Mouse (Mus musculus): Measurements from ENCODE around the gene Cldn10. TPM values are rescaled to one million over a fixed set of nuclear protein-coding genes. Genes with fewer than 3 reads are reported as not detected.
A peak's percentile ranks its signal among the peaks of the same experiment; 100 is the strongest.
"Not testable (repeated sequence)": the region's sequence is repeated elsewhere in the genome, so short reads cannot be mapped to it uniquely, and the experiment has no call there.

The Cldn10 gene
- polyA plus RNA-seq, 1 experiment: 0.31 TPM

DNA sequence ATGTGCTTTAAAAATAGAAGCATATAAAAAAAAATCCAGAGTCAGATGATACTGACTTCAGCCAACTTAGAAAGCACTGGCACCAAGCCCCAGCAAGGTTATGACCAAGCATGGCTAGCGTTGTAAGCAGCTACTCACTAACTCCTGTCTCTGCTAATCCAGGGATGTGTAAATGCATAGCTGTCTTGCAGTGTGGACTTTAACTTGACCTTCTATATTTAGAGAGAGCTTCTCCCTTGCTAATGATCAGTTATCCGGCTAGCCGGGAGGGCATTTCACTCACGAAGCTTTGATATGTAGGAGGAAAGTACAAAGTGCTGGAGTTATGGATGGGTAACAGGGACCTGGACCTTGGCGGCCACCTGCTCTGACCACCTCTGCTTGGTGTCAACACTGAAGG, 19.9 kb downstream of the Cldn10 start:
- TF ChIP-seq CTCF (IDR thresholded peaks at IDR 0.05; ENCODE audit: borderline replicate concordance, extremely low read depth, insufficient read depth, insufficient read length): no peak
- TF ChIP-seq POLR2A (IDR thresholded peaks at IDR 0.05; ENCODE audit: borderline replicate concordance, extremely low read depth, insufficient read depth, insufficient read length, poor library complexity, severe bottlenecking): no peak
- no peak for DNase-seq (ENCODE audit: low read depth)

DNA sequence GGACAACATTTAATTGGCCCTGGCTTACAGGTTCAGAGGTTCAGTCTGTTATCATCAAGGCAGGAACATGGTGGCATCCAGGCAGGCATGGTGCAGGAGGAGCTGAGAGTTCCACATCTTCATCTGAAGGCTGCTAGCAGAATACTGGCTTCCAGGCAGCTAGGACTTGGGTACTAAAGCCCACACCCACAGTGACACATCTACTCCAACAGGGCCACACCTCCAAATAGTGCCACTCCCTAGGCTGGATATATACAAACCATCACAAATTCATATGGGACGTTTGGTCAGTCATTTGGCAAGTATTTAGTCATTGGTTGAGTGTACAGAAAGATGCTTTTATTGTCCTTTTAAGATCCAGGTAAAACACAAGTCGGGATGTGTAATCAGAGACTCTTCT, 20.5 kb downstream of the Cldn10 start:
- DNase-seq (ENCODE audit: low read depth): not testable (repeated sequence)

GRCm38 (mm10) chr14:118809686-118810085, 22.0 kb downstream of the Cldn10 start:
- TF ChIP-seq CTCF (IDR thresholded peaks at IDR 0.05; ENCODE audit: borderline replicate concordance, extremely low read depth, insufficient read depth, insufficient read length): no peak
- no peak for TF ChIP-seq POLR2A (IDR thresholded peaks at IDR 0.05; ENCODE audit: borderline replicate concordance, extremely low read depth, insufficient read depth, insufficient read length, poor library complexity, severe bottlenecking)
- DNase-seq (ENCODE audit: low read depth): no peak

- not testable (repeated sequence) for DNase-seq (ENCODE audit: low read depth)
Observed at GRCm38 (mm10) chr14:118811256-118811655, 23.5 kb downstream of the Cldn10 start.

DNA sequence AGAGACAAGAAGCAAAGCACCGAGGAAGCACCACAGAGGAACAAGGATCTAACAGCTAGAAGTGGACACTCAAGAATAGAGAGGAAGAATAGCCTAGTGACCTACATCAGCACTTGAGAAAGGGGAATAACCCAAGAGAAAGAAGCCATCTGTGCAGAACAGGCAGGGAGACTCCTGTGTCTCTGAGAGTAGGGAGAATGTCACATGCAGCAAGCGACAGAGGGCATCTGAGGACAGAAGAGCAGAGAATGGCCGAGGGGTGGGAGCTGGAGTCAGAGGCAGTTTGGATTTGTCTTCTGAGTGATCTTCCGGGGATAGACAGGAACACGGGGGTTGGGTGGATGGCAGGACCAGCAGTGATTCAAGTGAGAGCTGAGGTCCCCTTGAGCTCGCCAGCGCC, 25.4 kb downstream of the Cldn10 start:
- DNase-seq (ENCODE audit: low read depth): no peak

DNA sequence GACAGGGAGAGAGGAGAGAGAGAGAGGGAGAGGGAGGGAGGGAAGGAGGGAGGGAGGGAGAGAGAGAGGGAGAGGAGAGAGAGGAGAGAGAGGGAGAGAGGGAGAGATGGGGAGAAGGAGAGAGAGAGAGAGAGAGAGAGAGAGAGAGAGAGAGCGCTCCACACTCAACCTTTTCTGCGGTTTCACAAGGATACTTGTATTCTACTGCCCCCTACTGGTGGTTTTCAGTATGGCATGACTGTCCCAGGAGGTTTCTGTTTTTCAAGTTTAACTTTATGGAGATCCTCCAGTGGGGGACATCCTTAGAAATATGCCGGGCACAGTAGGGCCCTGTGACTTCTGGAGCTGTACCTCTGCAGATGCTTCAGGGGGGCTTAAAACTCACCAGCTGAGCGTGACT, 28.8 kb downstream of the Cldn10 start:
- TF ChIP-seq CTCF (IDR thresholded peaks at IDR 0.05; ENCODE audit: borderline replicate concordance, extremely low read depth, insufficient read depth, insufficient read length) (peak; percentile 67; the same call in 1 of the 2 replicates), POLR2A (IDR thresholded peaks at IDR 0.05; ENCODE audit: borderline replicate concordance, extremely low read depth, insufficient read depth, insufficient read length, poor library complexity, severe bottlenecking) (no peak)
- peak; percentile 69 for DNase-seq (ENCODE audit: low read depth)

More for the DNA sequence above, 25.4 kb downstream of the Cldn10 start:
- TF ChIP-seq POLR2A (IDR thresholded peaks at IDR 0.05; ENCODE audit: borderline replicate concordance, extremely low read depth, insufficient read depth, insufficient read length, poor library complexity, severe bottlenecking) (no peak), CTCF (IDR thresholded peaks at IDR 0.05; ENCODE audit: borderline replicate concordance, extremely low read depth, insufficient read depth, insufficient read length) (no peak)

DNA sequence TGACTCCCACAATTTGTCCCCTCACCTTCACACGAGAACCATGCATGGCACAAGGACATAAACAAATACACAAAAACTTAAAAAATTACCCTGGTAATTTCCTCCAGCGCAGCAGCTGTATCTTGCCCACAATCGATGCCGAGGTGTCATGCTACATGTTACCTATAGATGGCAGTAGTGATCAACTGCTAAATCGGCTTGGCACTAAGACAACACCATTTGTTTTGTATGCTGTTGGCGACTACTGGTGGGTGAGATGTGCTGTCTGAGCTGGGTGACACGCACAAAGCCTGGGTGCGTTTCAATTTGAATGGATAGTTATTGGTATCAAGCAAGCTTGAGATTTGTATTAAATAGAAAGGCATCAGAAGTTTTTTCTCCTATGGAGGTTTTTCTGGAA, 32.4 kb downstream of the Cldn10 start:
- TF ChIP-seq POLR2A (IDR thresholded peaks at IDR 0.05; ENCODE audit: borderline replicate concordance, extremely low read depth, insufficient read depth, insufficient read length, poor library complexity, severe bottlenecking): no peak
- peak; percentile 85 for TF ChIP-seq CTCF (IDR thresholded peaks at IDR 0.05; ENCODE audit: borderline replicate concordance, extremely low read depth, insufficient read depth, insufficient read length)

GRCm38 (mm10) chr14:118822816-118823215, 35.1 kb downstream of the Cldn10 start:
- DNase-seq (ENCODE audit: low read depth): peak; percentile 36
- TF ChIP-seq POLR2A (IDR thresholded peaks at IDR 0.05; ENCODE audit: borderline replicate concordance, extremely low read depth, insufficient read depth, insufficient read length, poor library complexity, severe bottlenecking) (no peak), CTCF (IDR thresholded peaks at IDR 0.05; ENCODE audit: borderline replicate concordance, extremely low read depth, insufficient read depth, insufficient read length) (no peak)

More for the DNA sequence above, 32.4 kb downstream of the Cldn10 start:
- peak; percentile 89 for DNase-seq (ENCODE audit: low read depth)

- no peak for DNase-seq (ENCODE audit: low read depth)
- TF ChIP-seq POLR2A (IDR thresholded peaks at IDR 0.05; ENCODE audit: borderline replicate concordance, extremely low read depth, insufficient read depth, insufficient read length, poor library complexity, severe bottlenecking): no peak
- TF ChIP-seq CTCF (IDR thresholded peaks at IDR 0.05; ENCODE audit: borderline replicate concordance, extremely low read depth, insufficient read depth, insufficient read length): no peak
Observed at GRCm38 (mm10) chr14:118823313-118823712, 35.6 kb downstream of the Cldn10 start.

DNA sequence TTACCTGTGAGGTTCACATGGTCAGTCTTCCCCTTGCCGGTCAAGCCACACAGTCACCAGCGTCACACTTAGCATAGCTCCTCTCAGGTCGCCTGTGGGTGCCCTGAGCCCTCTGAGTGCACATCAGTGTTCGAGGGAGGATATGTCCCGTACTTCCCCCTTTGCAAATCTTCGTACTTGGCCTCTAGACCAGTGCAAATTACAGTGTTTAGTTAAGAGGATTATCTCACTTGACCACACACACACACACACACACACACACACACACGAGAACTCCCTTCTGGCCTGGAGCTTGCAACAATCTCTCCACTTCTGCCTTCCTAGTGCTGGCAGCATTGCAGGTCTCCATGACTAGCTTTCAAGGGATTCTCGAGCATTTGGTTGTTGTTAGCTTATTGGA, 38.6 kb downstream of the Cldn10 start:
- TF ChIP-seq CTCF (IDR thresholded peaks at IDR 0.05; ENCODE audit: borderline replicate concordance, extremely low read depth, insufficient read depth, insufficient read length): no peak
- TF ChIP-seq POLR2A (IDR thresholded peaks at IDR 0.05; ENCODE audit: borderline replicate concordance, extremely low read depth, insufficient read depth, insufficient read length, poor library complexity, severe bottlenecking): no peak
- no peak for DNase-seq (ENCODE audit: low read depth)

GRCm38 (mm10) chr14:118827283-118827904, 39.7 kb downstream of the Cldn10 start:
- TF ChIP-seq POLR2A (IDR thresholded peaks at IDR 0.05; ENCODE audit: borderline replicate concordance, extremely low read depth, insufficient read depth, insufficient read length, poor library complexity, severe bottlenecking): no peak
- no peak for TF ChIP-seq CTCF (IDR thresholded peaks at IDR 0.05; ENCODE audit: borderline replicate concordance, extremely low read depth, insufficient read depth, insufficient read length)

GRCm38 (mm10) chr14:118829331-118830095, 41.8 kb downstream of the Cldn10 start:
- DNase-seq (ENCODE audit: low read depth): no peak
- TF ChIP-seq POLR2A (IDR thresholded peaks at IDR 0.05; ENCODE audit: borderline replicate concordance, extremely low read depth, insufficient read depth, insufficient read length, poor library complexity, severe bottlenecking): no peak
- TF ChIP-seq CTCF (IDR thresholded peaks at IDR 0.05; ENCODE audit: borderline replicate concordance, extremely low read depth, insufficient read depth, insufficient read length): no peak

More at GRCm38 (mm10) chr14:118827283-118827904, 39.7 kb downstream of the Cldn10 start:
- DNase-seq (ENCODE audit: low read depth): peak; percentile 62

Data from brain, embryonic 14.5 days (tissue).